Mouse (Mus musculus): ENCODE data around the gene Rps15. TPM values are rescaled to one million over a fixed set of nuclear protein-coding genes. Genes with fewer than 3 reads are reported as not detected.

Gene Rps15
- polyA plus RNA-seq, 1 experiment from 2014 or later, result 821 TPM

DNA sequence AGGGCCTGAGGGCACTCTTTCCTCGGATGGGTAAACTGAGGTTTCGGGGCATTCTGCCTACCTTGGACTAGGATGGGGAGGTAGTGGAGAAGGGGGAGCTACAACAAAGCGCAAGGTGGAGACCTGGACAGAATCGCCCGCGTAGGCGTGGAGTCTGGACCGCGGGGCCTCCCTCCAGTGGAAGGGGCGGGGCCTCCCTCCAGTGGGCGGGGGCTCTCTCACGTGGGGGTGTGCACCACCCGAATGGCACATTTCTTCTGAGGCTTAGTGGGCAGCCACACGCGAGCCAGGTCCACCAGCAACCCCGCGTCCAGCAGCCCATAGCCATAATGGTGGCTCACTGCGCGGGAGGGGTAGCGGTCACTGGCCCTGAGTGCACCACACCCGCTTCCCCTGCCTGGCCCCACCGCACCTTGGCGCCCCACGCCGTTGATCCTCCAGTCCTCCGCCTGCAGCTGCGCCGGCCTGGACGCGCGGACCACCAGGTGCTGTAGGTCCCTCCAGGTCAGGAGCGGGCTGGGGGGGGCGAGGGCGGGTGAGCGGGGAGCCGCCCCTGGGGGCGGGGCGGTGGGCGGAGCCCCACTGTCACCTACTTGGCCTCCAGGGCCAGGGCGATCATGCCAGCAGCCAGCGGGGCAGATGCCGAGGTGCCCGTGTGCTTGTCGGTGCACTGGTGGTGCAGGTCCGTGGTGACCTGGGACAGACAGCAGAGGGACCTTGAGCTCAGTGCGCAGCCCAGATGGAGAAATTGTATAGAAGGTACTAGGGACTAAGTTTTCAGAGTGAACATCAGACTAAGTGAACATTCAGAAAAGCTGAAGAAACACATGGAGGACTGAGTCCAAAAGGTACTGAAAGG is 31.2 kb downstream of the Rps15 start:
- H3K9ac ChIP-seq (ENCODE audit: low read length), result peak overlapping the region; percentile 59
- peak overlapping the region; percentile 56 for H3K4me3 ChIP-seq (ENCODE audit: low read depth, low read length)
- DNase-seq (ENCODE audit: low spot score) (peak; percentile 82), ATAC-seq (ENCODE audit: low FRiP score, low TSS enrichment) (peak; percentile 45)
- H3K4me2 ChIP-seq (replicated peaks; ENCODE audit: low read depth), result peak overlapping the region; percentile 97
- H3K27ac ChIP-seq (replicated peaks), result peak overlapping the region; percentile 18; the same call in 1 of the 2 replicates
- WGBS, result 3% methylated on average over 26 of the region's 46 CpGs
- H3K4me1 ChIP-seq (replicated peaks; ENCODE audit: control insufficient read depth, insufficient read depth), result peaks cover 8% of the 10 kb centered on the region; the same call in 1 of the 2 replicates
- no peaks in the 10 kb centered on the region for H3K9me3 ChIP-seq (ENCODE audit: control insufficient read depth, low read length)
- TF ChIP-seq CTCF (IDR thresholded peaks at IDR 0.05; ENCODE audit: low read depth) (no peak), EP300 (optimal IDR thresholded peaks at IDR 0.05) (no peak)
- H3K27me3 ChIP-seq (ENCODE audit: control insufficient read depth, insufficient read depth, low read length), result no peaks in the 10 kb centered on the region
- peaks cover 6% of the 10 kb centered on the region; the same call in 1 of the 2 replicates for H3K36me3 ChIP-seq (ENCODE audit: control insufficient read depth, insufficient read depth, low read length)

GRCm38 (mm10) chr10:80324120-80325037 is 32.1 kb downstream of the Rps15 start:
- Histone ChIP-seq H3K27ac (replicated peaks) (no peak overlapping the region), H3K9me3 (ENCODE audit: control insufficient read depth, low read length) (no peaks in the 10 kb centered on the region), H3K4me1 (replicated peaks; ENCODE audit: control insufficient read depth, insufficient read depth) (peaks cover 10% of the 10 kb centered on the region; the same call in 1 of the 2 replicates), H3K36me3 (ENCODE audit: control insufficient read depth, insufficient read depth, low read length) (no peaks in the 10 kb centered on the region), H3K4me2 (replicated peaks; ENCODE audit: low read depth) (peak overlapping the region; percentile 97; the same call in 1 of the 2 replicates), H3K9ac (ENCODE audit: low read length) (no peak overlapping the region), H3K4me3 (ENCODE audit: low read depth, low read length) (no peak overlapping the region), H3K27me3 (ENCODE audit: control insufficient read depth, insufficient read depth, low read length) (no peaks in the 10 kb centered on the region)
- 78% methylated on average over 17 of the region's 17 CpGs for WGBS
- no peak for TF ChIP-seq EP300 (optimal IDR thresholded peaks at IDR 0.05)
- no peak for TF ChIP-seq CTCF (IDR thresholded peaks at IDR 0.05; ENCODE audit: low read depth)
- DNase-seq (ENCODE audit: low spot score), result no peak
- ATAC-seq (ENCODE audit: low FRiP score, low TSS enrichment), result no peak

GRCm38 (mm10) chr10:80325045-80325444 is 32.8 kb downstream of the Rps15 start:
- Histone ChIP-seq H3K4me1 (replicated peaks; ENCODE audit: control insufficient read depth, insufficient read depth) (peaks cover 8% of the 10 kb centered on the region; the same call in 1 of the 2 replicates), H3K9ac (ENCODE audit: low read length) (no peak overlapping the region), H3K9me3 (ENCODE audit: control insufficient read depth, low read length) (no peaks in the 10 kb centered on the region), H3K27me3 (ENCODE audit: control insufficient read depth, insufficient read depth, low read length) (no peaks in the 10 kb centered on the region), H3K4me2 (replicated peaks; ENCODE audit: low read depth) (no peak overlapping the region), H3K27ac (replicated peaks) (no peak overlapping the region), H3K4me3 (ENCODE audit: low read depth, low read length) (no peak overlapping the region), H3K36me3 (ENCODE audit: control insufficient read depth, insufficient read depth, low read length) (no peaks in the 10 kb centered on the region)
- no peak for DNase-seq (ENCODE audit: low spot score)
- WGBS, result 76% methylated on average over 21 of the region's 21 CpGs
- no peak for ATAC-seq (ENCODE audit: low FRiP score, low TSS enrichment)
- TF ChIP-seq EP300 (optimal IDR thresholded peaks at IDR 0.05), result no peak
- no peak for TF ChIP-seq CTCF (IDR thresholded peaks at IDR 0.05; ENCODE audit: low read depth)

DNA sequence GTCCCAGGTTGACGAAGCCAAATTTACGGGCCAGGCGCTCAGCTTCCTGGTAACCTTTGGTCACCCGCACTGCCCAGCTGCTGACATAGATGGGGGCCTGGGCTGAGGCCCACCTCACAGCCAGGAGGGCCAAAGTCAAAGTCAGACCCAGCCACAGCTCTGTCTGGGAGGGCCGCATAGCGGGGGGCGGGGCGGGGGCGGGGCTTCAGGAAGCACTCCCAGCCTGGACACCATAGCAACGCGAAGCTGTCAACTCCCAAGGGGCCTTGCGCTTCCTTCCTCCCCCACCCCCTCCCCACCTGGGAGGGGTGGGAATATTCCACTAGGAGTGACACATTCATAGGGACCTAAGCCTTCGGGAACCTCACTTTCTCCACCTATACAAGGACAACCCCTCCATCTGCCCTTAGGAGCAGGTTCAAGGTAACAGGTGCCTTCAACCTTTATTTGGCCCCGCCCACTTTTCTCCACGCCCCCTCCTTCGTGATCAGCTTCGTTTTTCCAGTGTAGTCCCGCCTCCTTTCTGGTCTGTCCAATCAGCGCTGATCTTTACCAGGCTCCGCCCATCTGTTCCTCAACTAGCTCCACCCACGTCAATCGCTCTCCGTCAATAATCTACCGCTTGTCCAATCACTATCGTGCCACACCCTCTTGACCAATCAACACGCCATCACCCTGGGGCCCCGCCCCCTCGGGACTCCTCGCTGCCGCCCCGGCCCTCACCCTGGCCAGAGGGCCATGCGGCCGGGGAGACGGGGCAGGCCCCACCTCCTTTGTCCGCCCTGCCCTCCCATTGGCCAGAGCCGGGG is 37.2 kb downstream of the Rps15 start, which contains the start of the genes Pcsk4 and Reep6:
Pcsk4 (minus strand) TSS at position 226 of the 809 bp plus-strand sequence.
Reep6 (plus strand) TSS at position 681 of the 809 bp plus-strand sequence.
- peak within 1 kb of the TSS; percentile 41 for H3K9ac ChIP-seq (ENCODE audit: low read length)
- DNase-seq (ENCODE audit: low spot score) (peak; percentile 99), ATAC-seq (ENCODE audit: low FRiP score, low TSS enrichment) (peak; percentile 95)
- no peaks in the 10 kb centered on the region for H3K36me3 ChIP-seq (ENCODE audit: control insufficient read depth, insufficient read depth, low read length)
- H3K9me3 ChIP-seq (ENCODE audit: control insufficient read depth, low read length), result no peaks in the 10 kb centered on the region
- peak within 1 kb of the TSS; percentile 77 for H3K4me2 ChIP-seq (replicated peaks; ENCODE audit: low read depth)
- peak within 1 kb of the TSS; percentile 35 for H3K4me3 ChIP-seq (ENCODE audit: low read depth, low read length)
- peaks cover 9% of the 10 kb centered on the region; the same call in 1 of the 2 replicates for H3K4me1 ChIP-seq (replicated peaks; ENCODE audit: control insufficient read depth, insufficient read depth)
- H3K27me3 ChIP-seq (ENCODE audit: control insufficient read depth, insufficient read depth, low read length), result no peaks in the 10 kb centered on the region
- peak within 1 kb of the TSS; percentile 56; the same call in 1 of the 2 replicates for H3K27ac ChIP-seq (replicated peaks)
- whole genome bisulfite sequencing, result 3% methylated on average over 36 of the region's 36 CpGs
- TF ChIP-seq EP300 (optimal IDR thresholded peaks at IDR 0.05) (no peak), CTCF (IDR thresholded peaks at IDR 0.05; ENCODE audit: low read depth) (no peak)

- no peak for TF ChIP-seq EP300 (optimal IDR thresholded peaks at IDR 0.05)
- TF ChIP-seq CTCF (IDR thresholded peaks at IDR 0.05; ENCODE audit: low read depth), result no peak
These were observed 37.8 kb downstream of the Rps15 start for GRCm38 (mm10) chr10:80330084-80330483.

More at GRCm38 (mm10) chr10:80330084-80330483, 37.8 kb downstream of the Rps15 start:
- WGBS, result 1% methylated on average over 40 of the region's 41 CpGs
- ATAC-seq (ENCODE audit: low FRiP score, low TSS enrichment) (no peak), DNase-seq (ENCODE audit: low spot score) (no peak)
- peak overlapping the region; percentile 41 for H3K9ac ChIP-seq (ENCODE audit: low read length)
- H3K4me1 ChIP-seq (replicated peaks; ENCODE audit: control insufficient read depth, insufficient read depth), result peaks cover 9% of the 10 kb centered on the region; the same call in 1 of the 2 replicates
- no peaks in the 10 kb centered on the region for H3K27me3 ChIP-seq (ENCODE audit: control insufficient read depth, insufficient read depth, low read length)
- peak overlapping the region; percentile 35 for H3K4me3 ChIP-seq (ENCODE audit: low read depth, low read length)
- H3K9me3 ChIP-seq (ENCODE audit: control insufficient read depth, low read length), result no peaks in the 10 kb centered on the region
- no peaks in the 10 kb centered on the region for H3K36me3 ChIP-seq (ENCODE audit: control insufficient read depth, insufficient read depth, low read length)
- peak overlapping the region; percentile 56; the same call in 1 of the 2 replicates for H3K27ac ChIP-seq (replicated peaks)
- H3K4me2 ChIP-seq (replicated peaks; ENCODE audit: low read depth), result peak overlapping the region; percentile 77
